Mouse (Mus musculus) CD4-positive, CD25-positive, alpha-beta regulatory T cell, adult 4 months (primary cell): ENCODE data around the gene Fancf. TPM values are rescaled to one million over a fixed set of nuclear protein-coding genes. Genes with fewer than 3 reads are reported as not detected.

Source experiments
- ATAC-seq: one replicate; pipeline ENCODE4 v1.8.0; 2017
- polyA plus RNA-seq, 2 experiments: library from polyadenylated mRNA; unstranded; fragments of 100-300 nt; shearing (Covaris generic); gene quantifications; one replicate each; pipeline ENCODE4 v1.2.1; 2017

The Fancf gene
- 1 to 10 TPM in 1 of 2 experiments, under 1 TPM in 1; 0.73 to 1.5 TPM for polyA plus RNA-seq

GRCm38 (mm10) chr7:51862097-51862492, at the start of gene Fancf:
Gene Fancf (minus strand): TSS chr7:51862267.
- peak; percentile 97 for ATAC-seq

GRCm38 (mm10) chr7:51899066-51899465, 37.0 kb upstream of the Fancf start:
- no peak for ATAC-seq

- ATAC-seq: no peak
Observed at GRCm38 (mm10) chr7:51894939-51895338, 32.9 kb upstream of the Fancf start.

- ATAC-seq: no peak
Observed at GRCm38 (mm10) chr7:51894133-51894801, 32.2 kb upstream of the Fancf start.

GRCm38 (mm10) chr7:51893008-51893407, 30.9 kb upstream of the Fancf start:
- no peak for ATAC-seq

- peak; percentile 80 for ATAC-seq
Observed at GRCm38 (mm10) chr7:51892224-51892965, 30.3 kb upstream of the Fancf start.

- ATAC-seq: no peak
Observed at GRCm38 (mm10) chr7:51889601-51890000, 27.5 kb upstream of the Fancf start.

GRCm38 (mm10) chr7:51887678-51888567, 25.9 kb upstream of the Fancf start:
- ATAC-seq: no peak

- ATAC-seq: no peak
Observed at GRCm38 (mm10) chr7:51885345-51885744, 23.3 kb upstream of the Fancf start.

GRCm38 (mm10) chr7:51880121-51880520, 18.1 kb upstream of the Fancf start:
- no peak for ATAC-seq

GRCm38 (mm10) chr7:51879136-51879723, 17.2 kb upstream of the Fancf start:
- peak; percentile 94 for ATAC-seq

GRCm38 (mm10) chr7:51878730-51879129, 16.7 kb upstream of the Fancf start:
- ATAC-seq: peak; percentile 2

- ATAC-seq: no peak
Observed at GRCm38 (mm10) chr7:51876316-51876715, 14.2 kb upstream of the Fancf start.

- no peak for ATAC-seq
Observed at GRCm38 (mm10) chr7:51872597-51872996, 10.5 kb upstream of the Fancf start.

GRCm38 (mm10) chr7:51872041-51872440, 10.0 kb upstream of the Fancf start:
- no peak for ATAC-seq

- ATAC-seq: no peak
Observed at GRCm38 (mm10) chr7:51867983-51868382, 5.9 kb upstream of the Fancf start.

- ATAC-seq: no peak
Observed at GRCm38 (mm10) chr7:51865336-51865735, 3.3 kb upstream of the Fancf start.

GRCm38 (mm10) chr7:51862842-51863241, 775 bp upstream of the Fancf start:
- no peak for ATAC-seq

GRCm38 (mm10) chr7:51861250-51862096, 594 bp downstream of the Fancf start, which contains the start of gene Gas2:
Gene Gas2 (plus strand): TSS chr7:51862015.
- ATAC-seq: peak; percentile 56

- ATAC-seq: no peak
Observed at GRCm38 (mm10) chr7:51851890-51852507, 10.1 kb downstream of the Fancf start.

GRCm38 (mm10) chr7:51850877-51851276, 11.2 kb downstream of the Fancf start:
- no peak for ATAC-seq
